Mouse (Mus musculus) frontal cortex, postnatal 25 days (tissue): ENCODE data around the gene Lif.

Experiments
- DNase-seq, 2 experiments: peaks; one replicate each; pipeline ENCODE4 v3.0.0; 2022; ENCODE audit warnings: low spot score in 2 of 2

Gene Lif

DNA sequence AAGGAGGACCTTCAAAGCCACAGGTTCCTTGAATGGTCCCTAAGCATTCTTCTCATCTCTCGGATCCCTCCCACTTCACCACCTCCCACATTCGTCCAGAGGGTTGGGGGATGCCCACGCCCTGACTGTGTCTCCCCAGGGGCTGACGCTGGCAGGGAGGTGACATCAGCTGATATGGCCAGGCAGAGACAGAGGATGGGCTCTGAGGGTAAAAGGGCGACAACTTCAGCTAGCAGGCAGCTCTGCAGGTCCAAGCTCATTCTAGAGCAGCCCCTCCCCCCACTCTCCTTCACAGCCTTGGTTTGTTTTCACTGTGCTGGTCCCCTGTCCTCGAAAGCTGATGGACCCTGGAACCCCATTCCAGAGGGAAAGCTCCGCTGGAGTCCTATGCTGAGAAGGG, 41.3 kb downstream of the Lif start:
- DNase-seq: no peak

DNA sequence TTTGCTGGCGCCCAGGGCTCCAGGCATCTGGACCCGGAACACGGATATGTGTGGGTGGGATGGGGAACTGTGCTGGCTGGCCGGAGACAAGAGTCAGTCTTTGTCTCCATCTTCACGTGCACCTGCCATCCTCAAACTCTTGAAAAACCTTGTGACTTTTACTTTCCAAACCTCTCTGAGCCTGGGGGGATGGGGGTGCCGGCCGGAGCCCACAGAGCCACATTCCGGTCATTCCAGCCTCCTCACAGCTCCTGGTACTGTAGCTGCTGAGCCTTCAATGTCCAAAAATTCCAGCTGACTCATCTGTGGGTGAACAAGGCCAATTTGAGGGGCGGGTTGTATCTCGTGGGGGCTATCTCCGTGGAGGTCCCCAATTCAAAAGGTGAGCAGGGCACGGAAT, 41.8 kb downstream of the Lif start:
- no peak for DNase-seq

- DNase-seq: no peak
Observed at GRCm38 (mm10) chr11:4299735-4300474, 42.5 kb downstream of the Lif start.

GRCm38 (mm10) chr11:4300683-4301082, 43.3 kb downstream of the Lif start:
- no peak for DNase-seq

DNA sequence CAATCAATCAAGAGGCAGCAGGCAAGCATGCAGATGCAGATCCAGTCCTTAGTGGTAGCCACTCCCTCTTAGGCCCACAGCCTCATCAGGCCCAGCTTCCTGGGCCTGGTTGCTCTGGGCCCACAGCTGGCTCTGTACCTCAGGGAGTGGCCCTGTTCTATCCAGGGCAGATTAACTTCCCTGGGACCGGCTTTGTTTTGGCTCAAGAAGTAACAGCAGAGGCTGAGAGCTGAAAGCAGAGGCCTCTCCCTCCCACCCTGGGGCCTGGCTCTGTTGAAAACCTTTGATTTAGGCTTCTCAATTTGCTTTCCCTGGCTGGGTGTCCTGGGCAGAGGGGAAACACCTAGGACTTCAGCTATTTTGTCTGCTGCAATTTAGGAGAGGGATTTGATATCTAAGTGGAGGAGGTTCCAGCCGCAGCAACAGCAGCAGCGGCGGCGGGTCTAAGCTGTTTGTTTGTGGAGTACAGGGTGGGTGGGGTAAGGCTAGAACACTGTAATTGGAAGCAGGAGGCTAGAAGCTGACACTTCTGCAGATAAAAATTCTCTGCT, 45.1 kb downstream of the Lif start:
- no peak for DNase-seq

GRCm38 (mm10) chr11:4303033-4303432, 45.7 kb downstream of the Lif start:
- DNase-seq: no peak

- DNase-seq: no peak
Observed at GRCm38 (mm10) chr11:4304203-4304602, 46.8 kb downstream of the Lif start.

GRCm38 (mm10) chr11:4305090-4305489, 47.7 kb downstream of the Lif start:
- no peak for DNase-seq

DNA sequence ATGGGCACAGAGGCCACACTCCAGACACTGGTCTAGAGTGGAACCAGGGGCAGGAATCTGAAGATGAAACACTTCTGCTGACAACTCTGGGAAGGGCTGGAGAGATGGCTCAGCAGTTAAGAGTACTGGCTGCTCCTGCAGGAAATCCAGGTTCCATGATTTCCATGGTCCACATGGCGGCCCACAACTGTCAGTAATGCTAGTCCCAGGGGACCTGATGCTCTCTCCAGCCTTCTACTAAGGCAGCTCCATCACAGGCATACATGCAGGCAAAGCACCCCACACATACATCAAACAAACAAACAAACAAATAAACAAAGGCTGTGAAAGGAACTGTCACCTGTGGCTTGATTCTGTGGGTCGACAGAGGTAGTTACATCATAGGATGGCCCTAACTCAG, 48.7 kb downstream of the Lif start:
- DNase-seq: no peak

- DNase-seq: no peak
Observed at GRCm38 (mm10) chr11:4308060-4308513, 50.7 kb downstream of the Lif start.

DNA sequence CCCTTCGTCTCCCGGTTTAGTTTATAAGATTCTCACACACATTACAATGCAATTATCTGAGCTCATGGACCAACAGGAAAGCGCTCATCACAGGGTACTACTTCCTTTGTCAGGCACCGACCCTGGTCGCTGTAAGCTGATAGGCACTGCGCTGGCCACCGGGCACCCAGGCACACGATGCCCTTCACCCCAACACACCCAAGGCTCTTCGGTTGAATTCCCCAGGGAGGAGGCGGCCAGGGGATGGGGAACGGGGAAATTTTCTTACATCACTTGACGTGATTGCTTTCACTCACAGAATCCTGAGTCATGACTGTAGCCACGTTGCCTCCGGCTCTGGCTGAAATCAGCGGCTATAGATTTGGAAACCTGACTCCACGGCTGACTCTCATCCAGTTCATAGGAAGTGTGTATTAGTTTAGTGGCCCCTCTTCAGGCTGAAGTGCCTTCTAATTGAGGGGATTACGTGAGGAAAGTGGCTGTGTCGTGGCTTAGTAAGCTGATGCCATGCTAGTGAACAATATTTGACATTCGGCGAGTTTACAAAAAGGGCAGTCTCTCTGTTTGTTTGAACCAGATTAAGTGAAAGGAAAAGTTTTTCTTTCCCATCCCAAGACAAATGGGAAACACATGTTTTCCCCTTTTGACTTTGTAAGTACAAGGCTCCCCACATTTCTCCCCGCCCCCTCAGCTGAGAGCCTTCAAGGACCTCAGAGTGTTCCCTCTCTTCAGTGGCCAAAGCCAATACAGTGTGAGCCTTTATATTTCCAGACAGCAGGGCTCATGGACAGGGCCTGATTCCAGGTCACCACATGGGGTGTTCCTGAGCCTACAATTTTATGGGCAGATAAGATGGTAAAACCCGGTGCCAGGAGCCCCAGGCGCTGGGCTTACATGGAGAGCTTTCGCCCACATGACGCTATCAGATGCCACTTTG, 51.4 kb downstream of the Lif start:
- no peak for DNase-seq

- no peak for DNase-seq
Observed at GRCm38 (mm10) chr11:4309613-4310012, 52.3 kb downstream of the Lif start.

DNA sequence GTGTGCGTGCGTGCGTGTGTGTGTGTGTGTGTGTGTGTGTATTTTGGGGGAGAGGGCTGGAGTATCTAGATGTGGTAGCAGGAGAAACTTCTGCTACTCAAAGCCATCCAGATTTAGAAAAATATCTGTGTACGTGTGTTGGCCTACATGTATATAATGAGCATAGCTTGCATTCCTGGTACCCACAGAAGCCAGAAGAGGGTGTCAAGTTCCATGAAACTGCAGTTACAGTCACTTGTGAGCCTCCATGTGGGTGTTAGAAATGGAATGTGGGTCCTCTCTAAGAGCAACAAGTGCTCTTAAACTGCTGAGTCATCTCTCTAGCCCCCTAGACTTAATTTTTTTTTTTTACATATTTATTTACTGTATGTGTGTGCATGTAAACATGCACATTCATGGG, 53.0 kb downstream of the Lif start:
- DNase-seq: no peak

GRCm38 (mm10) chr11:4312180-4312579, 54.8 kb downstream of the Lif start:
- no peak for DNase-seq

DNA sequence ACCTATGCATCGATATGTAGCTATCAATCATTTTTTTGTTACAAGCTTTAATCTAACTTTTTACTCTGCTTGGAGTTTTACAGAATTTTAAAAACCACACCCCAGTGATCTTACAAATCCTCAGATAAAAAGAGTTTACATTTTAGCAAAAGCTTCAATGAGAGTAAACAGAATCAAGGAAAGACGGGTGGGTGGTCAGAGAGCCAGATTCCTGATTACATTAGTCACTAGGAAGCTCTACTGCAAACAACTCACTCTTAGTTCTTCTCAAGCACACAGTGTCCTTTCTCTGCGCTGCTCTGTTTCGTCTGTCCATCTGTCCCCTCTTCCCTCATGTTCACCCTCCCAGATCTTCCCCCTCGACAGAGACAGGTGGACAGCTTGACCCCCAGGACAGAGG, 59.9 kb downstream of the Lif start:
- DNase-seq: no peak

DNA sequence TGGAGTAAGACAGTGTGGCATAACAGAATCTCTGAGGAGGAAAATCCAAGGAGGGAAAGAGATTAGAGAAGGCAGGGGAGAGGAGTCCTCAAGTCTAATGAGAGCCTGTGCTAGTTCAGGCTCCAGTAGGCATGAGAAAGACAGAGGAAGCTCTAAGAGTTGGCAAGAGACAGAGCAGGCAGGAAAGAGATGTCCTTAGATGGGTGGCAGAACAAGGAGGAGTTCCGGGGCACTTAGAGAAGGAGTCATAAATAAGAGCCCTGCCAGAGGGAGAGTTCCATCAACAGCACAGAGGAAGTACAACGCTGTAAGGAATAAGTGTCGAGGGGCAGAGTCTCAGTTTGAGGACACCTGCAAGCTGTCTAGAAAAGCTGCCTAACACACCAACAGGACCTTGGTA, 60.7 kb downstream of the Lif start:
- DNase-seq: no peak

- no peak for DNase-seq
Observed at GRCm38 (mm10) chr11:4319212-4319955, 62.0 kb downstream of the Lif start.

DNA sequence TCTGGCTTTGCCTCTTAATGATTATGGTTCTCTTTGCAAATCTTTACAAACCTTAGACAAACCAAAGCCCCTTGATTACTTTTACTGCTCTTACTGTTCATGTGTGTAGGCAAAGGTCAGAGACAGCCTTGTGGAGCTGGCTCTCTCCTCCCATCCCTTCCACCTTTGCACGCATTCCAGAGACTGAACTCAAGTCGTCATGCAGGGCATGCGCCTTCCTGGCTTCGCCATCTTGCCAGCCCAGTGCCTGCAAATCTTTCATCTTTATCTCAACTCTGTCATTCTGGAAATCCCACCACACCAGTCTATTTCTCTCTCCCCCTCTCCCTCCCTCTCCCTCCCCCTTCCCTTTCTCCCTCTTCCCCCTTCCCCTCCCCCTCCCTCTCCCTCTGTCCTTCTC, 63.5 kb downstream of the Lif start:
- no peak for DNase-seq
